ENCODE assay signal across 9 mouse cellular contexts in genomic region chr12:112940710-112941109, GRCm38 (mm10). TPM values are rescaled to one million over a fixed set of nuclear protein-coding genes. Genes with fewer than 3 reads are reported as not detected.
DNase-seq lines count a peak whose midpoint lies in the region; ATAC-seq and TF ChIP-seq lines count a peak whose summit lies in the region.
"Had no signal": no experiment of that assay in that cellular context is flagged by ENCODE, and none has a peak within 500 bp of the region (broad histone marks: within the 10 kb centered on the region; RNA-seq: fewer than 3 reads in every experiment).

No protein-coding gene starts in this region.

- 0 out of 2 replicates have a peak, but pooled peaks cover 9% of the 10 kb centered on the region for H3K27me3 ChIP-seq in liver, embryonic 13.5 days
- no peaks in the 10 kb centered on the region for H3K27me3 ChIP-seq in liver, postnatal 0 days (ENCODE audit: insufficient read depth, low read length)
- no peaks in the 10 kb centered on the region for H3K27me3 ChIP-seq in C2C12 (ENCODE audit: control insufficient read depth, insufficient read depth, insufficient read length)
- no peaks in the 10 kb centered on the region for H3K27me3 ChIP-seq in embryonic facial prominence, embryonic 13.5 days
- H3K27me3 ChIP-seq in limb, embryonic 12.5 days = no peaks in the 10 kb centered on the region

- H3K4me3 ChIP-seq in liver, embryonic 13.5 days (replicated peaks) = no peak overlapping the region
- no peak overlapping the region for H3K4me3 ChIP-seq in liver, postnatal 0 days (ENCODE audit: low read depth, low read length)
- no peak overlapping the region for H3K4me3 ChIP-seq in C2C12 (ENCODE audit: insufficient read depth, poor library complexity, severe bottlenecking)
- H3K4me3 ChIP-seq in embryonic facial prominence, embryonic 13.5 days = peak overlapping the region; percentile 68; the same call in 1 of the 2 replicates
- H3K4me3 ChIP-seq in limb, embryonic 12.5 days (replicated peaks) = peak overlapping the region; percentile 74; the same call in 1 of the 2 replicates
- no peak overlapping the region for H3K4me3 ChIP-seq in layer of hippocampus, adult 2 months

- peak overlapping the region; percentile 76; the same call in 1 of the 2 replicates for H3K9ac ChIP-seq in liver, embryonic 13.5 days
- H3K9ac ChIP-seq in liver, postnatal 0 days (replicated peaks) = no peak overlapping the region
- H3K9ac ChIP-seq in embryonic facial prominence, embryonic 13.5 days = no peak overlapping the region
- no peak overlapping the region for H3K9ac ChIP-seq in limb, embryonic 12.5 days (replicated peaks)

- DNase-seq in liver, embryonic 13.5 days = no peak
- no peak for DNase-seq in liver, postnatal 0 days
- DNase-seq in layer of hippocampus, adult 2 months (ENCODE audit: low spot score in 2 of 2) = no peak
- DNase-seq in spleen, postnatal 4 days (ENCODE audit: low spot score in 2 of 2) = no peak
- no peak for DNase-seq in adrenal gland, adult 18-20 months (ENCODE audit: low spot score in 2 of 2)

- no peak for TF ChIP-seq CTCF in liver, postnatal 0 days (IDR thresholded peaks at IDR 0.05; ENCODE audit: low read depth)
- no peak for TF ChIP-seq CTCF in C2C12 (IDR thresholded peaks at IDR 0.05; ENCODE audit: control insufficient read depth, insufficient read depth, insufficient read length)
- no peak for TF ChIP-seq CTCF in layer of hippocampus, adult 2 months (conservative IDR thresholded peaks at IDR 0.05)

- peaks cover 28% of the 10 kb centered on the region for H3K4me1 ChIP-seq in liver, embryonic 13.5 days (replicated peaks)
- H3K4me1 ChIP-seq in liver, postnatal 0 days (ENCODE audit: insufficient read depth) = peaks cover 13% of the 10 kb centered on the region
- peaks cover 39% of the 10 kb centered on the region for H3K4me1 ChIP-seq in embryonic facial prominence, embryonic 13.5 days
- peaks cover 32% of the 10 kb centered on the region for H3K4me1 ChIP-seq in limb, embryonic 12.5 days (replicated peaks)

- H3K36me3 ChIP-seq in liver, embryonic 13.5 days = no peaks in the 10 kb centered on the region
- H3K36me3 ChIP-seq in liver, postnatal 0 days (replicated peaks; ENCODE audit: insufficient read depth, low read length) = no peaks in the 10 kb centered on the region
- no peaks in the 10 kb centered on the region for H3K36me3 ChIP-seq in C2C12 (ENCODE audit: control insufficient read depth, insufficient read depth)
- no peaks in the 10 kb centered on the region for H3K36me3 ChIP-seq in embryonic facial prominence, embryonic 13.5 days
- no peaks in the 10 kb centered on the region for H3K36me3 ChIP-seq in limb, embryonic 12.5 days

- peaks cover 8% of the 10 kb centered on the region for H3K79me2 ChIP-seq in C2C12 (ENCODE audit: control insufficient read depth, insufficient read depth)

- TF ChIP-seq EP300 in liver, postnatal 0 days (IDR thresholded peaks at IDR 0.05; ENCODE audit: low read depth) = no peak

- no peak overlapping the region for H3K4me2 ChIP-seq in liver, embryonic 13.5 days
- H3K4me2 ChIP-seq in liver, postnatal 0 days (ENCODE audit: low read depth, low read length) = no peak overlapping the region
- peak overlapping the region; percentile 80 for H3K4me2 ChIP-seq in embryonic facial prominence, embryonic 13.5 days
- peak overlapping the region; percentile 74; the same call in 1 of the 2 replicates for H3K4me2 ChIP-seq in limb, embryonic 12.5 days

- 65% methylated on average over 9 of the region's 9 CpGs for WGBS in liver, embryonic 13.5 days (ENCODE audit: insufficient replicate concordance)
- WGBS in liver, postnatal 0 days (ENCODE audit: insufficient replicate concordance) = 83% methylated on average over 9 of the region's 9 CpGs
- 78% methylated on average over 9 of the region's 9 CpGs for WGBS in embryonic facial prominence, embryonic 13.5 days
- 80% methylated on average over 9 of the region's 9 CpGs for WGBS in limb, embryonic 12.5 days

- H3K9me3 ChIP-seq in liver, embryonic 13.5 days (replicated peaks) = no peaks in the 10 kb centered on the region
- H3K9me3 ChIP-seq in liver, postnatal 0 days (ENCODE audit: low read length) = no peaks in the 10 kb centered on the region
- no peaks in the 10 kb centered on the region for H3K9me3 ChIP-seq in embryonic facial prominence, embryonic 13.5 days
- no peaks in the 10 kb centered on the region for H3K9me3 ChIP-seq in limb, embryonic 12.5 days

- H3K27ac ChIP-seq in liver, embryonic 13.5 days = no peak overlapping the region
- H3K27ac ChIP-seq in liver, postnatal 0 days (ENCODE audit: low read depth) = no peak overlapping the region
- peak overlapping the region; percentile 74; the same call in 1 of the 2 replicates for H3K27ac ChIP-seq in embryonic facial prominence, embryonic 13.5 days
- H3K27ac ChIP-seq in limb, embryonic 12.5 days = no peak overlapping the region
- H3K27ac ChIP-seq in layer of hippocampus, adult 2 months = no peak overlapping the region
- H3K27ac ChIP-seq: macrophage had no signal

- H3ac ChIP-seq in C2C12 (ENCODE audit: control insufficient read depth, insufficient read length, low read depth) = peak overlapping the region; percentile 18

- H3K79me3 ChIP-seq in C2C12 (ENCODE audit: low read depth) = no peaks in the 10 kb centered on the region

- no peak for ATAC-seq in liver, embryonic 13.5 days (ENCODE audit: low read depth)
- ATAC-seq in liver, postnatal 0 days = no peak
- no peak for ATAC-seq in embryonic facial prominence, embryonic 13.5 days (ENCODE audit: insufficient number of reproducible peaks, insufficient read depth, low FRiP score, low TSS enrichment, low read depth)
- ATAC-seq in limb, embryonic 12.5 days (ENCODE audit: insufficient number of reproducible peaks, insufficient read depth, low FRiP score, low TSS enrichment, low read depth) = no peak

TF ChIP-seq in C2C12, 6 proteins besides CTCF, POLR2A, EP300 and RAD21:
- TF ChIP-seq CEBPB (IDR thresholded peaks at IDR 0.05; ENCODE audit: low read depth) (no peak), FOSL1 (IDR thresholded peaks at IDR 0.05; ENCODE audit: insufficient read depth, low read length, poor library complexity, severe bottlenecking) (no peak), MAX (IDR thresholded peaks at IDR 0.05) (no peak), USF1 (IDR thresholded peaks at IDR 0.05; ENCODE audit: low read depth) (no peak)

RNA-seq across cellular contexts. Expression of gene Nudt14, which starts 1.2 kb away (rescaled TPM):
- 14.7 and 15.2 TPM in 2 replicates for polyA plus RNA-seq in liver, embryonic 13.5 days (2015; fragmentation: Nextera tagmentation; extraction: Ambion mirVana)
- 30.0 and 30.6 TPM in 2 replicates for polyA plus RNA-seq in liver, postnatal 0 days (2015; fragmentation: Nextera tagmentation; extraction: Ambion mirVana)
- 77.7 TPM for polyA plus RNA-seq in C2C12 (2012; fragmentation: generic; extraction: Trizol)
- 83.4 and 103 TPM in 2 replicates for polyA plus RNA-seq in embryonic facial prominence, embryonic 13.5 days (2015; fragmentation: Nextera tagmentation; extraction: Ambion mirVana)
- polyA plus RNA-seq in limb, embryonic 12.5 days (2016; fragmentation: Nextera tagmentation; extraction: Ambion mirVana) = 81.6 and 95.2 TPM in 2 replicates
- 10 to 100 TPM in 1 of 2 experiments, 1 to 10 TPM in 1; 9.8 to 10.1 TPM for total RNA-seq in layer of hippocampus, adult 2 months (2021)
- total RNA-seq in adrenal gland, adult 18-20 months (2021) = 10 to 100 TPM; 30.5 to 31.9 TPM

RNA-seq across cellular contexts. Expression of gene Jag2, which starts 11.1 kb away (rescaled TPM):
- 0.13 and 0.20 TPM in 2 replicates for polyA plus RNA-seq in liver, embryonic 13.5 days (2015; fragmentation: Nextera tagmentation; extraction: Ambion mirVana)
- 0.14 and 0.22 TPM in 2 replicates for polyA plus RNA-seq in liver, postnatal 0 days (2015; fragmentation: Nextera tagmentation; extraction: Ambion mirVana)
- 85.1 TPM for polyA plus RNA-seq in C2C12 (2012; fragmentation: generic; extraction: Trizol)
- 7.4 and 11.5 TPM in 2 replicates for polyA plus RNA-seq in embryonic facial prominence, embryonic 13.5 days (2015; fragmentation: Nextera tagmentation; extraction: Ambion mirVana)
- polyA plus RNA-seq in limb, embryonic 12.5 days (2016; fragmentation: Nextera tagmentation; extraction: Ambion mirVana) = 6.4 and 6.8 TPM in 2 replicates
- total RNA-seq in layer of hippocampus, adult 2 months (2021) = 10 to 100 TPM; 44.1 to 52.1 TPM
- 1 to 10 TPM; 4.7 to 9.0 TPM for total RNA-seq in adrenal gland, adult 18-20 months (2021)

RNA-seq across cellular contexts. Expression of gene Btbd6, which starts 35.6 kb away (rescaled TPM):
- 6.3 and 6.6 TPM in 2 replicates for polyA plus RNA-seq in liver, embryonic 13.5 days (2015; fragmentation: Nextera tagmentation; extraction: Ambion mirVana)
- 4.1 and 4.7 TPM in 2 replicates for polyA plus RNA-seq in liver, postnatal 0 days (2015; fragmentation: Nextera tagmentation; extraction: Ambion mirVana)
- 17.2 TPM for polyA plus RNA-seq in C2C12 (2012; fragmentation: generic; extraction: Trizol)
- polyA plus RNA-seq in embryonic facial prominence, embryonic 13.5 days (2015; fragmentation: Nextera tagmentation; extraction: Ambion mirVana) = 29.3 and 29.5 TPM in 2 replicates
- polyA plus RNA-seq in limb, embryonic 12.5 days (2016; fragmentation: Nextera tagmentation; extraction: Ambion mirVana) = 25.7 and 29.1 TPM in 2 replicates
- total RNA-seq in layer of hippocampus, adult 2 months (2021) = 10 to 100 TPM; 55.8 to 55.9 TPM
- total RNA-seq in adrenal gland, adult 18-20 months (2021) = 10 to 100 TPM; 14.9 to 15.5 TPM

RNA-seq across cellular contexts. Expression of gene Brf1, which starts 59.8 kb away (rescaled TPM):
- polyA plus RNA-seq in liver, embryonic 13.5 days (2015; fragmentation: Nextera tagmentation; extraction: Ambion mirVana) = 28.3 and 28.8 TPM in 2 replicates
- 17.0 and 18.4 TPM in 2 replicates for polyA plus RNA-seq in liver, postnatal 0 days (2015; fragmentation: Nextera tagmentation; extraction: Ambion mirVana)
- polyA plus RNA-seq in C2C12 (2012; fragmentation: generic; extraction: Trizol) = 27.2 TPM
- 74.9 and 80.1 TPM in 2 replicates for polyA plus RNA-seq in embryonic facial prominence, embryonic 13.5 days (2015; fragmentation: Nextera tagmentation; extraction: Ambion mirVana)
- 76.0 and 83.0 TPM in 2 replicates for polyA plus RNA-seq in limb, embryonic 12.5 days (2016; fragmentation: Nextera tagmentation; extraction: Ambion mirVana)
- total RNA-seq in layer of hippocampus, adult 2 months (2021) = 10 to 100 TPM; 55.6 to 57.4 TPM
- total RNA-seq in adrenal gland, adult 18-20 months (2021) = 10 to 100 TPM; 39.1 to 50.4 TPM

Comparison
In these comparisons a context has a peak if more than half of its experiments do, and no peak if none do; other contexts are left out.
1. H3K4me2 ChIP-seq: peak in embryonic facial prominence, embryonic 13.5 days (single experiment) and limb, embryonic 12.5 days (single experiment); none in liver, embryonic 13.5 days (single experiment) and liver, postnatal 0 days (single experiment).
2. H3K4me3 ChIP-seq: peak in embryonic facial prominence, embryonic 13.5 days (single experiment) and limb, embryonic 12.5 days (single experiment); none in liver, embryonic 13.5 days (single experiment), liver, postnatal 0 days (single experiment), C2C12 (single experiment) and layer of hippocampus, adult 2 months (single experiment).